Mouse (Mus musculus): ENCODE results near the gene Mmp19. TPM values are rescaled to one million over a fixed set of nuclear protein-coding genes. Genes with fewer than 3 reads are reported as not detected.

Mmp19 gene
- total RNA-seq, 2 experiments from 2014 or later: 4.5 to 5.8 TPM

DNA sequence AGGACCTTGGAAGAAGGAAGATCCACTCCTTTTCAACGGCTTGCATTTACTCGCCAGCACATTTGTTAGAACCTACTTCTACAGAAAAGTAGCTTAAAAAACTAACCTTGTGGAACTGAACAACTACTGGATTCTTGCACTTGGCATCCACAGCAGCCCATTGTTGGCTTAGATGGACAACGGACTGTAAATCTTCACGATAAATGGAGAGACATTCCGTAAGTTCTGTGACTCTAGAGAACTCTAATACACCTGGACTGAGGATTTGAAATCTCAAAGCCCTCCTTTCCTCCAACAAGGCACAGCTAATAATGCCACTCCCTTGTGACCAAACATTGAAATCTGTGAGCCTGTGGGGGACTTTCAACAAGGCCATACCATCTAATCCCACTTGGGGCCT lies 52.5 kb downstream of the Mmp19 start:
- DNase-seq: no peak
- intact Hi-C loops (cut with DNase I): no loop called here

DNA sequence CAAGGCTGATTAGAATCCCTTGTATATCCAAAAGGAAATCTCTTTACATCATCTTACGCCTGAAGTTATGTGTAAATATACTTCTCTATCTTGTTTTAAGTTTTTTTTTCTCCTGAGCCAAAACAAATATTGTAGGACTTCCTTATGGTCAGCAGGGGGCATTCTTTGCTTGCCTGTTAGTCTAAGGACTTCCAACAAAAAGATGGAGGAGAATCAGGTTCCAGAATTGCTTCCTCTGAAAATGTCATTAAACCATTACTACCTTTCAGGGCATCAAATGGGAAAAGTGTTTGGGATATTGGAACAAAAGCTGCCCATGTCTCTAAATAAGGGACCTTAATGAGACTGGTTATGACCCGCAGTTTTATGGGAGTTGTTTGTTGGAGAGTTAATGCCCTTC lies 54.8 kb downstream of the Mmp19 start:
- DNase-seq: peak in 1 of 2 experiments; percentile 12
- intact Hi-C loops (cut with DNase I): loop anchor here (1.0 to 5.0 kb wide), 2 partner anchors 50 to 132 kb away; no protein-coding TSS in a partner anchor

DNA sequence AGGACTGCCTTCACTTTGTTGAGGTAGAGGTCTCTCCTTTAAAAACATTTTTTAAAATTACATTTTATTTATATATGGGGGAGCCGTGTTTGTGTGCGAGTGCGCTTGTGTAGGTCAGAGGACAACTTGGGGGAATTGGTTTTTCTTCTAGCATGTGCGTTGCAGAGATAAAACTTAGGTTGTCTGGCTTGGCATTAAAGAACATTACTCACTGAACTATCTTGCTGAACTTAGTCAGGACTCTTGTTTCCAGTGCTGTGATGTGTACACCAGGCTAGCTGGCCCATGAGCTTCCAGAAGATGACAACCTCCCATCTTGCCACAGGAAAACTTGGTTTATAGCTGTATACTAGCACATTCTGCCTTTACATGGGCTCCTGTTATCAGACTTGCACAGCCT lies 56.0 kb downstream of the Mmp19 start:
- DNase-seq: no peak
- intact Hi-C loops (cut with DNase I): loop anchor here (5.0 kb wide), 1 partner anchor 131 kb away; no protein-coding TSS in a partner anchor

DNA sequence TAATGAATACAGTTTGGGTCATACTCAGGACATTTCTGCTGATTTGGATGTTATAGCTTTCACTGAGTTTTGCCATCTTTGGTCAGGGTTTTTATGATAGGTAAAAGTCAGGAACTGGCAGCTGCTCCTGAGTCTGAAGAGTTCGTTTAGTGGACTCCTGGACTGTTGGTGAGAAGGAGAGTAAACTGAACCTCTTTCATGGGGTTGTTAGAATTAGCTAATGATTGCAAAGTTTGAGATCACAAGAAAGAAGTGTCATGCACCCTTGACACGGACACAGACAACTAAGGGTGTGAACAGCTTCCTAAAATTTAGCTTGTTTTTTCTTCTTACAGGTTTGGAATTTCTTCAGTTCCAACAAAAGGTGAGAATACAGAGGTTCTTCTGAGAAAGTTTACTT lies 57.7 kb downstream of the Mmp19 start:
- no peak for DNase-seq
- intact Hi-C loops (cut with DNase I): loop anchor here (5.0 kb wide), 1 partner anchor 129 kb away; no protein-coding TSS in a partner anchor

DNA sequence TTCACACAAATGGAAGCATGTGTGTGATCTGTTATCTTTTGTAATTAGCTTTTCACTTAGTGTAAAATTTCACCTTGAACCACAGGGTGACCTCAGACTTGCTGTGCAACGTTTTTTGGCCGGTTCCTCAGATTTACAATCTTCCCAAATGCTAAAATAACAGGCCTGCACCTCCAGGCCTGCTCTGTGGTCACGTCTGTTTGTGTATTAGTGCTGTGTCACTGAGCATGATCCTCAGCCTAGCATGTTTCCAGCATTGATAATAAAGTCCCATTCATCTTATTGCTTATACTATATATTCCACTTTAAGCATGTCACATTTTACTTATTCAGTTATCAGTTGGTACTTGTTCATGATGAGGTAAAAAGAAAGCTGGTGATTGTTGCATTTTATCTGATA lies 59.6 kb downstream of the Mmp19 start:
- DNase-seq: no peak
- intact Hi-C loops (cut with DNase I): no loop called here

Other genes starting within 250 kb of the Mmp19 start
- 1 to 10 TPM; 7.0 to 8.4 TPM for gene Zc3h10, start 243.1 kb upstream of the Mmp19 start, total RNA-seq (2021)
- 1,000 to 10,000 TPM; 1,645 to 1,937 TPM for gene Rpl41, start 241.6 kb upstream of the Mmp19 start, total RNA-seq (2021)
- gene Pa2g4, start 224.9 kb upstream of the Mmp19 start, total RNA-seq (2021): 10 to 100 TPM; 48.4 to 51.6 TPM
- gene Erbb3, start 201.3 kb upstream of the Mmp19 start, total RNA-seq (2021): 1 to 10 TPM; 6.8 to 7.8 TPM
- 100 to 1,000 TPM; 264 to 297 TPM for gene Rps26, start 164.2 kb upstream of the Mmp19 start, total RNA-seq (2021)
- 1 to 10 TPM; 1.3 to 1.5 TPM for gene Ikzf4, start 144.9 kb upstream of the Mmp19 start, total RNA-seq (2021)
- gene Suox, start 116.8 kb upstream of the Mmp19 start, total RNA-seq (2021): 10 to 100 TPM; 17.3 to 17.4 TPM
- gene Rab5b, start 94.6 kb upstream of the Mmp19 start, total RNA-seq (2021): 10 to 100 TPM; 66.5 to 71.8 TPM
- gene Pmel, start 86.7 kb upstream of the Mmp19 start, total RNA-seq (2021): under 1 TPM; 0.66 to 0.93 TPM
- 10 to 100 TPM; 18.9 to 19.9 TPM for gene Cdk2, start 85.9 kb upstream of the Mmp19 start, total RNA-seq (2021)
- gene Dgka, start 46.1 kb upstream of the Mmp19 start, total RNA-seq (2021): 10 to 100 TPM; 12.4 to 15.7 TPM
- 1 to 10 TPM; 8.5 to 9.0 TPM for gene Pym1, start 43.0 kb upstream of the Mmp19 start, total RNA-seq (2021)
- 10 to 100 TPM; 37.9 to 38.7 TPM for gene Dnajc14, start 13.2 kb downstream of the Mmp19 start, total RNA-seq (2021)
- 10 to 100 TPM in 1 of 2 experiments, 1 to 10 TPM in 1; 8.6 to 11.1 TPM for gene Tmem198b, start 13.5 kb downstream of the Mmp19 start, total RNA-seq (2021)
- gene Sarnp, start 26.4 kb downstream of the Mmp19 start, total RNA-seq (2021): 10 to 100 TPM; 40.9 to 44.9 TPM
- 10 to 100 TPM in 1 of 2 experiments, 1 to 10 TPM in 1; 6.5 to 10.2 TPM for gene Ormdl2, start 30.7 kb downstream of the Mmp19 start, total RNA-seq (2021)
- 1 to 10 TPM; 2.8 TPM for gene Gdf11, start 100.8 kb downstream of the Mmp19 start, total RNA-seq (2021)
- gene Cd63, start 110.1 kb downstream of the Mmp19 start, total RNA-seq (2021): 100 to 1,000 TPM; 127 to 131 TPM
- 1 to 10 TPM; 8.6 to 9.5 TPM for gene Rdh5, start 132.0 kb downstream of the Mmp19 start, total RNA-seq (2021)
- gene Bloc1s1, start 133.1 kb downstream of the Mmp19 start, total RNA-seq (2021): 100 to 1,000 TPM; 177 to 183 TPM
- gene Itga7, start 142.9 kb downstream of the Mmp19 start, total RNA-seq (2021): 100 to 1,000 TPM; 163 to 167 TPM
- not detected for gene Mettl7b, start 170.1 kb downstream of the Mmp19 start, total RNA-seq (2021)
- not detected for gene Olfr9, start 198.5 kb downstream of the Mmp19 start, total RNA-seq (2021)
- not detected for gene Olfr763, start 219.9 kb downstream of the Mmp19 start, total RNA-seq (2021)
- gene Olfr764-ps1, start 249.0 kb downstream of the Mmp19 start, total RNA-seq (2021): not detected

Data from heart, postnatal 14 days (tissue).